Mouse (Mus musculus): ENCODE data around the gene Tff3. TPM values are rescaled to one million over a fixed set of nuclear protein-coding genes. Genes with fewer than 3 reads are reported as not detected.

Tff3 gene
- 1.2 TPM in 1 of 2 replicates, not detected in the other for polyA plus RNA-seq (2016; fragmentation: Nextera tagmentation; extraction: Ambion mirVana)

DNA sequence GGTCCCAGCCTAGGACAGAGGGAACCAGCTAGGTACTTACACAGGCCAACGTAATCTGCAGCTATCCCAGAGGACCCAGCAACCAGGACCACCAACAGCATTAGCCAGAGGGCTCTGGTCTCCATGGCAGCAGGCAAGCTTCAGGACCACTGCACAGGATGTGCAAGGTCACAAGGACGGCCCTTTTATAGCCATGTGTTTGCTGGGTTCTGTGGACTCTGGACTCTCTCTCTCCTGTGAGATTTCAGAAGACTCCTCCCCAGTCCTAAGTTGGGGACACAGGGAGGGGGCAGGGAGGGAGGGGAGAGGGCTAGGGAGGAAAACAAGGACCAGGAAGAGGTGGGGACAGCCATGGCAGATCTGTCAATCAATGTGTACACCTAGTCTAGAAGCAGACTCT lies at the start of gene Tff3:
Tff3 (minus strand) TSS at position 195 of the 400 bp plus-strand sequence.
- peak; percentile 25 for DNase-seq (ENCODE audit: low spot score)
- Histone ChIP-seq H3K36me3 (no peaks in the 10 kb centered on the region), H3K4me1 (peaks cover 24% of the 10 kb centered on the region), H3K9me3 (replicated peaks) (no peaks in the 10 kb centered on the region), H3K27me3 (ENCODE audit: low read depth, poor library complexity, severe bottlenecking) (no peaks in the 10 kb centered on the region), H3K27ac (replicated peaks) (0 out of 2 replicates have a peak within 1 kb of the TSS, but pooled peaks have one; percentile 17), H3K4me3 (no peak within 1 kb of the TSS)
- 33% methylated on average over 2 of the region's 2 CpGs for WGBS

DNA sequence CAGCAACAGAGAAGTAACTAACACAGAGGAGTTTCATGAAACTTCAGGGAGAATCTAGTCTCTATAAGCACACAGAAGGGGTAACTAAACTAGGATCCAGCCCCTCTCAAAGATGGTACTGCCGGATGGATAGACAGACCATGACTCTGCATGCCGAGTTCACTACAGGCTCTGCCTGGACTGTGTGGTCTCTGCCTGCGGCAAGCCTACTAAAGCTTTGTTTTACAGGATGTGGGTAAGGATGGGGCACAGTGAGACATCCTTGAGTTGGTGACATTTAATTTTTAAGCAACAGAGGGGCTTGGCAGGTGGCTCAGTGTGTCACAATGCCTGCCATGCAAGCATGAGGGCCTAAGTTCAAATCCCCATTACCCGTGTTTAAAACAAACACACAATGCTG lies 46.9 kb upstream of the Tff3 start:
- WGBS = 91% methylated on average over 4 of the region's 4 CpGs
- H3K27me3 ChIP-seq (ENCODE audit: low read depth, poor library complexity, severe bottlenecking) = no peaks in the 10 kb centered on the region

GRCm38 (mm10) chr17:31169796-31170195 lies 40.4 kb upstream of the Tff3 start:
- H3K4me3 ChIP-seq = no peak overlapping the region
- no peak overlapping the region for H3K27ac ChIP-seq (replicated peaks)
- peaks cover 4% of the 10 kb centered on the region; the same call in 1 of the 2 replicates for H3K4me1 ChIP-seq
- H3K27me3 ChIP-seq (ENCODE audit: low read depth, poor library complexity, severe bottlenecking) = no peaks in the 10 kb centered on the region
- DNase-seq (ENCODE audit: low spot score) = no peak
- no peaks in the 10 kb centered on the region for H3K36me3 ChIP-seq
- WGBS = 89% methylated on average over 5 of the region's 5 CpGs
- no peaks in the 10 kb centered on the region for H3K9me3 ChIP-seq (replicated peaks)

More for the DNA sequence above, 46.9 kb upstream of the Tff3 start:
- Histone ChIP-seq H3K36me3 (no peaks in the 10 kb centered on the region), H3K4me1 (peaks cover 4% of the 10 kb centered on the region; the same call in 1 of the 2 replicates), H3K4me3 (no peak overlapping the region), H3K9me3 (replicated peaks) (no peaks in the 10 kb centered on the region), H3K27ac (replicated peaks) (no peak overlapping the region)
- no peak for DNase-seq (ENCODE audit: low spot score)

GRCm38 (mm10) chr17:31165127-31165526 lies 35.7 kb upstream of the Tff3 start, which contains the start of gene Tff1:
Tff1 (minus strand) TSS chr17:31165277.
- Histone ChIP-seq H3K36me3 (no peaks in the 10 kb centered on the region), H3K4me1 (0 out of 2 replicates have a peak, but pooled peaks cover 3% of the 10 kb centered on the region), H3K27me3 (ENCODE audit: low read depth, poor library complexity, severe bottlenecking) (no peaks in the 10 kb centered on the region), H3K27ac (replicated peaks) (no peak within 1 kb of the TSS), H3K9me3 (replicated peaks) (no peaks in the 10 kb centered on the region), H3K4me3 (no peak within 1 kb of the TSS)
- 86% methylated on average over 6 of the region's 6 CpGs for WGBS
- DNase-seq (ENCODE audit: low spot score) = no peak

- 92% methylated on average over 2 of the region's 2 CpGs for WGBS
- Histone ChIP-seq H3K4me1 (0 out of 2 replicates have a peak, but pooled peaks cover 5% of the 10 kb centered on the region), H3K9me3 (replicated peaks) (no peaks in the 10 kb centered on the region), H3K27ac (replicated peaks) (no peak overlapping the region), H3K4me3 (no peak overlapping the region), H3K36me3 (no peaks in the 10 kb centered on the region), H3K27me3 (ENCODE audit: low read depth, poor library complexity, severe bottlenecking) (no peaks in the 10 kb centered on the region)
- DNase-seq (ENCODE audit: low spot score) = no peak
Observed at GRCm38 (mm10) chr17:31163821-31164220, 34.4 kb upstream of the Tff3 start.

DNA sequence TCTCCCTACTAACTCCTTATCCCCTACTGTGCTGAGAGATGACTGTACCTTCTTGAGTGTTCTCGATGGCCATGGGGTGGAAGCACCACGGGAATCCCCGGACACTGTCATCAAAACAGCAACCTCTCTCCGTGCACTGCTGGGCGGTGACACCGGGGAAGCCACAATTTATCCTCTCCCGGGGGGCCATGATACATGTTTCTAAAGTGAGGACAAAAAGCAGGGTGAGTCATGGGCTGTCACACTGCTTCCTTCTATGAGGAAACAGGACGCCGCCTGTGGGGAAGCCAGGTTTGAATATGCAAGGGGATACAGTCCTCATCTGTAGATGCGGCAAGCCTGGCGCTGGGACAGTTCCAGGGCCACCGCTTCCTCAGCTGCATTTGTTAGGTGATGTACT lies 33.2 kb upstream of the Tff3 start:
- no peak overlapping the region for H3K27ac ChIP-seq (replicated peaks)
- WGBS = 93% methylated on average over 12 of the region's 12 CpGs
- H3K4me3 ChIP-seq = no peak overlapping the region
- DNase-seq (ENCODE audit: low spot score) = no peak
- no peaks in the 10 kb centered on the region for H3K36me3 ChIP-seq
- 0 out of 2 replicates have a peak, but pooled peaks cover 5% of the 10 kb centered on the region for H3K4me1 ChIP-seq
- H3K9me3 ChIP-seq (replicated peaks) = no peaks in the 10 kb centered on the region
- no peaks in the 10 kb centered on the region for H3K27me3 ChIP-seq (ENCODE audit: low read depth, poor library complexity, severe bottlenecking)

GRCm38 (mm10) chr17:31160291-31160690 lies 30.8 kb upstream of the Tff3 start:
- H3K9me3 ChIP-seq (replicated peaks) = no peaks in the 10 kb centered on the region
- no peak overlapping the region for H3K4me3 ChIP-seq
- no peak overlapping the region for H3K27ac ChIP-seq (replicated peaks)
- no peaks in the 10 kb centered on the region for H3K27me3 ChIP-seq (ENCODE audit: low read depth, poor library complexity, severe bottlenecking)
- H3K36me3 ChIP-seq = no peaks in the 10 kb centered on the region
- 75% methylated on average over 4 of the region's 4 CpGs for WGBS
- H3K4me1 ChIP-seq = 0 out of 2 replicates have a peak, but pooled peaks cover 5% of the 10 kb centered on the region
- DNase-seq (ENCODE audit: low spot score) = no peak

GRCm38 (mm10) chr17:31157921-31158320 lies 28.5 kb upstream of the Tff3 start:
- H3K27ac ChIP-seq (replicated peaks) = no peak overlapping the region
- H3K9me3 ChIP-seq (replicated peaks) = no peaks in the 10 kb centered on the region
- 77% methylated on average over 6 of the region's 6 CpGs for whole genome bisulfite sequencing
- H3K27me3 ChIP-seq (ENCODE audit: low read depth, poor library complexity, severe bottlenecking) = no peaks in the 10 kb centered on the region
- H3K36me3 ChIP-seq = no peaks in the 10 kb centered on the region
- H3K4me1 ChIP-seq = 0 out of 2 replicates have a peak, but pooled peaks cover 5% of the 10 kb centered on the region
- DNase-seq (ENCODE audit: low spot score) = no peak
- no peak overlapping the region for H3K4me3 ChIP-seq

GRCm38 (mm10) chr17:31153785-31154184 lies 24.3 kb upstream of the Tff3 start:
- no peak for DNase-seq (ENCODE audit: low spot score)

DNA sequence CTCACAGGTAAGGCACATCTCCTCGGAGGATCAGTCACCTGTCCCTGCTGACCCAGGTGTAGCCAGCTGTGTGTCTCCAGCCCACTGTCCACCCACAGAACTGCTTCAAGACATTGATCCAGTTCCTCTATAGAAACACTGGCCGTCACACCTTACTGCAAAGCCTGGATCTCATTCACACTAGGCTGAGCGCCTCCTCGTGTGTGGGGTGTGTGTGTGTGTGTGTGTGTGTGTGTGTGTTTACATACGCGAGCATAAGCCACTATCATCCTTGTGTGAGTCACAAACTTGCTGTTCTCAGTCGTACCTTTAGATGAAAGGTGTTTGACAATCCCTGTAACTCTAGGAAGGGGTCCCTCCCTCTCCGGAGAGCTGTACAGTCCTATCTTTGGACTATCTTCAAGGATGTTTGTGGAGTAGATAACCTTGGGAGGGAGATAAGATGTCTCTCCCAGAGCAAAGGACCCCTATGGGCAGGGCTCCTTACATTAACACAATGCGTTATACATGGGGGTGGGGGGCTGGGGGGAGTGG lies 23.6 kb upstream of the Tff3 start:
- Histone ChIP-seq H3K4me3 (no peak overlapping the region), H3K9me3 (replicated peaks) (no peaks in the 10 kb centered on the region), H3K27me3 (ENCODE audit: low read depth, poor library complexity, severe bottlenecking) (no peaks in the 10 kb centered on the region), H3K27ac (replicated peaks) (no peak overlapping the region), H3K4me1 (peaks cover 4% of the 10 kb centered on the region; the same call in 1 of the 2 replicates), H3K36me3 (no peaks in the 10 kb centered on the region)
- DNase-seq (ENCODE audit: low spot score) = no peak
- 88% methylated on average over 9 of the region's 9 CpGs for WGBS

More at GRCm38 (mm10) chr17:31153785-31154184, 24.3 kb upstream of the Tff3 start:
- Histone ChIP-seq H3K9me3 (replicated peaks) (no peaks in the 10 kb centered on the region), H3K27me3 (ENCODE audit: low read depth, poor library complexity, severe bottlenecking) (no peaks in the 10 kb centered on the region), H3K36me3 (no peaks in the 10 kb centered on the region), H3K27ac (replicated peaks) (no peak overlapping the region), H3K4me3 (no peak overlapping the region), H3K4me1 (peaks cover 4% of the 10 kb centered on the region; the same call in 1 of the 2 replicates)
- 83% methylated on average over 8 of the region's 8 CpGs for whole genome bisulfite sequencing

GRCm38 (mm10) chr17:31152512-31152911 lies 23.1 kb upstream of the Tff3 start:
- Histone ChIP-seq H3K27me3 (ENCODE audit: low read depth, poor library complexity, severe bottlenecking) (no peaks in the 10 kb centered on the region), H3K9me3 (replicated peaks) (no peaks in the 10 kb centered on the region), H3K36me3 (no peaks in the 10 kb centered on the region), H3K27ac (replicated peaks) (no peak overlapping the region), H3K4me1 (peaks cover 4% of the 10 kb centered on the region; the same call in 1 of the 2 replicates), H3K4me3 (no peak overlapping the region)
- no peak for DNase-seq (ENCODE audit: low spot score)
- WGBS = 72% methylated on average over 5 of the region's 5 CpGs

- Histone ChIP-seq H3K4me3 (no peak overlapping the region), H3K4me1 (no peaks in the 10 kb centered on the region), H3K27me3 (ENCODE audit: low read depth, poor library complexity, severe bottlenecking) (no peaks in the 10 kb centered on the region), H3K36me3 (no peaks in the 10 kb centered on the region), H3K27ac (replicated peaks) (no peak overlapping the region), H3K9me3 (replicated peaks) (no peaks in the 10 kb centered on the region)
- DNase-seq (ENCODE audit: low spot score) = no peak
- 89% methylated on average over 9 of the region's 9 CpGs for WGBS
Observed at GRCm38 (mm10) chr17:31145998-31146397, 16.6 kb upstream of the Tff3 start.
